Mouse (Mus musculus) midbrain, postnatal 0 days (tissue): ENCODE data around the gene Anln. TPM values are rescaled to one million over a fixed set of nuclear protein-coding genes. Genes with fewer than 3 reads are reported as not detected.

Experiments
- ATAC-seq: fragments of 200-750 bp; cut with Nextera tagmentation; 2 replicates; pipeline ENCODE4 v1.8.0; 2017; ENCODE audit warnings: moderate number of reproducible peaks, mild to moderate bottlenecking, moderate TSS enrichment, moderate library complexity; ENCODE audit not compliant: low FRiP score
- DNase-seq: peaks from one replicate; pipeline ENCODE4 v3.0.0-alpha.2; 2015; ENCODE audit warnings: low spot score
- H3K27ac ChIP-seq: fragments of 300-500 bp; sonication (generic); 2 replicates; pipeline ENCODE4 v1.5.1; 2014; ENCODE audit warnings: low read depth, mild to moderate bottlenecking, low read length, mixed read lengths
- H3K27me3 ChIP-seq: fragments of 300-500 bp; sonication (generic); 2 replicates; pipeline ENCODE4 v1.6.1; 2014; ENCODE audit warnings: low read length, control low read depth, mixed read lengths; ENCODE audit not compliant: insufficient read depth
- H3K36me3 ChIP-seq: fragments of 300-500 bp; sonication (generic); 2 replicates; pipeline ENCODE4 v1.6.1; 2014; ENCODE audit warnings: low read length, control low read depth, mixed read lengths; ENCODE audit not compliant: insufficient read depth
- H3K4me1 ChIP-seq: fragments of 300-500 bp; sonication (generic); 2 replicates; pipeline ENCODE4 v1.6.1; 2014; ENCODE audit warnings: mild to moderate bottlenecking, control low read depth, antibody characterized with exemption, low read length, mixed read lengths; ENCODE audit not compliant: insufficient read depth
- H3K4me2 ChIP-seq: fragments of 300-500 bp; sonication (generic); 2 replicates; pipeline ENCODE4 v1.6.1; 2014; ENCODE audit warnings: low read depth, mild to moderate bottlenecking, low read length, mixed read lengths; ENCODE audit not compliant: poor library complexity, severe bottlenecking
- H3K4me3 ChIP-seq: fragments of 300-500 bp; sonication (generic); 2 replicates; pipeline ENCODE4 v1.5.1; 2014; ENCODE audit warnings: low read depth, mild to moderate bottlenecking, low read length, moderate library complexity
- H3K9ac ChIP-seq: fragments of 300-500 bp; sonication (generic); replicated peaks from 2 replicates; pipeline ENCODE4 v1.6.1; 2014; ENCODE audit warnings: mild to moderate bottlenecking, low read length, moderate library complexity, mixed read lengths; ENCODE audit not compliant: poor library complexity, severe bottlenecking
- H3K9me3 ChIP-seq: fragments of 300-500 bp; sonication (generic); 2 replicates; pipeline ENCODE4 v1.6.1; 2016; ENCODE audit warnings: low read length, control low read depth
- CTCF ChIP-seq: IDR thresholded peaks from 2 replicates; pipeline ENCODE4 v1.5.1; 2016; ENCODE audit warnings: antibody characterized with exemption, mild to moderate bottlenecking
- WGBS: fragments of 180-500 bp; shearing (Covaris S2); extraction: QIAGEN DNeasy Blood & Tissue Kit; methylation state at CpG from one replicate; pipeline ENCODE4 v1.1.7; 2014; 5-methylcytosine and 5-hydroxymethylcytosine counted together
- polyA plus RNA-seq: library from polyadenylated mRNA; unstranded; fragments of >200 nt; fragmentation: Nextera tagmentation; extraction: Ambion mirVana; gene quantifications from 2 replicates; pipeline ENCODE4 v1.2.1, GENCODE M21; 2015
- total RNA-seq: library from RNA; depleted of rRNA; stranded (reverse); fragments of >200 nt; gene quantifications from 2 replicates; pipeline ENCODE4 v1.2.3, GENCODE M21; 2014; rRNA removed

The Anln gene
- 3.6 and 6.0 TPM in 2 replicates for total RNA-seq
- polyA plus RNA-seq, result 1.3 and 1.7 TPM in 2 replicates

GRCm38 (mm10) chr9:22389021-22389476, at the start of gene Anln:
Anln (minus strand) TSS chr9:22389188.
- ATAC-seq (peak; percentile 95), DNase-seq (peak; percentile 88)
- Histone ChIP-seq H3K27ac (peak within 1 kb of the TSS; percentile 75), H3K9me3 (no peaks in the 10 kb centered on the region), H3K36me3 (no peaks in the 10 kb centered on the region), H3K4me1 (no peaks in the 10 kb centered on the region), H3K27me3 (no peaks in the 10 kb centered on the region), H3K4me3 (peak within 1 kb of the TSS; percentile 58), H3K4me2 (peak within 1 kb of the TSS; percentile 82), H3K9ac (peak within 1 kb of the TSS; percentile 81)
- TF ChIP-seq CTCF, result no peak
- 1% methylated on average over 40 of the region's 44 CpGs for WGBS

GRCm38 (mm10) chr9:22434101-22434500, 45.1 kb upstream of the Anln start:
- Histone ChIP-seq H3K4me1 (no peaks in the 10 kb centered on the region), H3K4me2 (no peak overlapping the region), H3K4me3 (no peak overlapping the region), H3K27me3 (no peaks in the 10 kb centered on the region), H3K9ac (no peak overlapping the region), H3K9me3 (no peaks in the 10 kb centered on the region), H3K27ac (no peak overlapping the region), H3K36me3 (no peaks in the 10 kb centered on the region)
- no peak for DNase-seq
- no peak for ATAC-seq
- 98% methylated on average over 2 of the region's 2 CpGs for WGBS
- TF ChIP-seq CTCF, result no peak

GRCm38 (mm10) chr9:22433221-22433620, 44.2 kb upstream of the Anln start:
- no peak overlapping the region for H3K9ac ChIP-seq
- no peaks in the 10 kb centered on the region for H3K4me1 ChIP-seq
- no peak for TF ChIP-seq CTCF
- DNase-seq (no peak), ATAC-seq (no peak)
- no peaks in the 10 kb centered on the region for H3K36me3 ChIP-seq
- H3K27ac ChIP-seq, result no peak overlapping the region
- H3K4me2 ChIP-seq, result no peak overlapping the region
- H3K4me3 ChIP-seq, result no peak overlapping the region
- H3K27me3 ChIP-seq, result no peaks in the 10 kb centered on the region
- no peaks in the 10 kb centered on the region for H3K9me3 ChIP-seq
- 76% methylated on average over 2 of the region's 2 CpGs for WGBS

GRCm38 (mm10) chr9:22430315-22430840, 41.4 kb upstream of the Anln start:
- no peak for TF ChIP-seq CTCF
- Histone ChIP-seq H3K27me3 (no peaks in the 10 kb centered on the region), H3K4me1 (no peaks in the 10 kb centered on the region), H3K4me2 (no peak overlapping the region), H3K9me3 (no peaks in the 10 kb centered on the region), H3K4me3 (no peak overlapping the region), H3K36me3 (no peaks in the 10 kb centered on the region), H3K9ac (no peak overlapping the region), H3K27ac (no peak overlapping the region)
- DNase-seq, result no peak
- no peak for ATAC-seq
- 51% methylated on average over 5 of the region's 5 CpGs for WGBS

DNA sequence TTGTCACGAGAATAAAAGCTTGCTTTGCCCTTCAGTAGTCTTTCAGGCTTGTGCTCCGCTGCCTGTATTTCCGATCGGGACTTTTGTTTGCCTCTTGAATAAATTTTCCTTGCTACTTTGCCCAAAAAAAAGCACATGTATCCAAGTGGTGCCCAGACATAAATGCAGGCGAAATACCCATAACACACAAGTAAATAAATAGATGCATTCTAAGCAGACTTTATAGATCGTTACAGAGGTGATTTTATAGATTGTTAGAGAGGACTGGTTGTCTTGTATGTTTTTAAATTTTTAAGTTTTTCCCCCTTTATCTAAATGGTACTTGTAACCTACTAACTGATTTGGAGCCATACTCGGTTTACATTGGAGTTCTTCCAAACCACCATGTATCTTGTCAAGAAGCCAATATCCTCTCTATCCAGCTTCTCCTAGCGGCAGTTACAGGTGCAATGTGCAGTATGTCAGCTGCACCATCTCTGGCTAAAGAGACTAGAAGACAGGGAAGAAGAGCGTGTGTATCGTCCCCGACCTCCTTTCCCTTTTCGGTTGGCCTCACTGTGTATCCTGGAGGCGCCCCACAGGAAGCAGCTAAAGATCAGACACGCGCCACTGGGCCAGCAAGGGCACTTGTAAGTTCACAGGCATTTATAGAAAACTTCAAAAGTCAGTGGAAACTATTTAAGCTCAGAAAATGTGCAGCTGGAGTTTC, 40.7 kb upstream of the Anln start:
- H3K4me1 ChIP-seq, result no peaks in the 10 kb centered on the region
- no peaks in the 10 kb centered on the region; the same call in none of the 2 replicates for H3K36me3 ChIP-seq
- H3K27ac ChIP-seq, result no peak overlapping the region
- DNase-seq (peak; percentile 51), ATAC-seq (no peak)
- H3K27me3 ChIP-seq, result no peaks in the 10 kb centered on the region
- no peaks in the 10 kb centered on the region for H3K9me3 ChIP-seq
- H3K4me2 ChIP-seq, result no peak overlapping the region; the same call in 1 of the 2 replicates
- no peak overlapping the region for H3K9ac ChIP-seq
- no peak; the same call in 1 of the 2 replicates for TF ChIP-seq CTCF
- H3K4me3 ChIP-seq, result no peak overlapping the region
- WGBS, result 37% methylated on average over 15 of the region's 15 CpGs

DNA sequence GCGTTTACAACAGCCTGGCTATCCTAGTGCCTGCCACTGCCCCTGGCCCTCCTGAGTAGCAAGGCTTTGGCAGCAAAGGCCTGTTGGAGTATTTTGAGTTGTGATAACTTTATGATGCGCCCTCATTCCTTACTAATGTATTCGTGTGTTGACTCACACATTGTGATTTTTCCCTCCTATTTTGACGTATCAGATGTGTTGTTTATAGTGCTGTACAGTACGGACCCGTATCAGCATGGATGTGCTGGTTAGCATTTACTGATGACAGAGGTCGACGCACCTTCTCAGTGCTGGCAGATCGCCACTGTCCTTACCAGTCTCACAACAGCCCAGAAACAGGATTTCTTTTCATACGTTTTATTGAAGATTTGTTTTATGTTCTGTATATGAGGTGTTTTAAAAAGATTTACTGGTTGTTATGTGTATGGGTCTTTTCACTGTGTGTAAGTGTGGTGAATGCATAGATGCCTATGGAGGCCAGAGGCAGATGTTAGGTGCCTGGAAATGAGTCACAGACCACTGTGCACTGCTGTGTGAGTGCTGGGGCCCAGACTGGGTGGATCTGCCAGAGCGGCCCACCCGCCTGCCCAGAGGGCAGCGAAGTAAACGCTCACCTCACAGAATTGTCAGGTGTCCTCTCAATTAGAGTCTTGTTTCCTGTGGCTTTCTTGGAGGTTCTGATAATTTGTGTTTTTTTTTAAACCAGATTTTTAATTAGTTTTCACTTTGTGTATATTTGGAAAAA, 39.9 kb upstream of the Anln start:
- 80% methylated on average over 14 of the region's 14 CpGs for WGBS

More for the DNA sequence above, 39.9 kb upstream of the Anln start:
- DNase-seq (no peak), ATAC-seq (no peak)
- Histone ChIP-seq H3K4me2 (no peak overlapping the region), H3K4me3 (no peak overlapping the region), H3K36me3 (no peaks in the 10 kb centered on the region; the same call in none of the 2 replicates), H3K9me3 (no peaks in the 10 kb centered on the region), H3K27ac (no peak overlapping the region), H3K9ac (no peak overlapping the region), H3K4me1 (no peaks in the 10 kb centered on the region), H3K27me3 (no peaks in the 10 kb centered on the region)
- no peak for TF ChIP-seq CTCF
